Mouse (Mus musculus): ENCODE results near the gene AL732309.1.
A peak's percentile ranks its signal among the peaks of the same experiment; 100 is the strongest.

The AL732309.1 gene

DNA sequence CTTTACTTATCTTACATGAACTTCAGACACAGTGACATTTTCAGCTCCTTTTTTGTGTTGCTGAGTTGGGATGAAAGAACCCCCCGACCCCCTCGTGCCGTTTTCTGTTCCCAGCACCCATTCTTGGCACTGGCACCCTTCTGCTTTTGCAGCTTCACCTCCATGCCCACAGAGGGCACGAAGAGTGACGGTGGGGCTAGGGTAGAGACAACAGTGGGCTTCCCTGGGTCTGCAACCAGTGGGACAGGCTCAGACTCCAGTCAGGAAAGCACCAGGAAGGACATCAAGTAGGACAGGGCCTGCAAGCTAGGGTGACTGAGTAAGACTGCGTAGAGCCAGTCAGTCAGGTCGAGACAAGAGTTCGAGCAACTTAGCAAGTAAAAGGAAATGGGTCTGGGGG is 6.4 kb downstream of the AL732309.1 start:
- DNase-seq (ENCODE audit: low spot score in 2 of 2), result no peak

DNA sequence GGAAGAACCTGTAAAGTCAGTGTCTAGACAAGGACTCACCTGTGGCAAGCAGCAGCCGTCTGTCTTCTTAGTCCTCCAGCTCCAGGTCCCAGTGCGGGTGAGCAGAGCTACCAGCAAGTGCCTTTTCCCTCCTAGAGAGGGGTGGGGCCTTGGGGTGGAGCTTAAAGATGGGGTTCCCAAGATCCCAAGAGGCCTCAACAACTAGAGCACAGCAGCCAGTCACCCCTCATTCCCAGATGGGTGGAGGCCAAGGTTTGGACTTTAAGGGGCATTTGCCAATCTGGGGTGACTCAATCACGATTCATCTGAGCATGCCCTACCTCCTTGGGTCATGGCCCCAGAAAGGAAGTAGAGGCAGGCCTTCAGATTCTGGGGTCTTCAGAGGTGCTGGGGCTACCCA is 6.9 kb downstream of the AL732309.1 start:
- no peak for DNase-seq (ENCODE audit: low spot score in 2 of 2)

DNA sequence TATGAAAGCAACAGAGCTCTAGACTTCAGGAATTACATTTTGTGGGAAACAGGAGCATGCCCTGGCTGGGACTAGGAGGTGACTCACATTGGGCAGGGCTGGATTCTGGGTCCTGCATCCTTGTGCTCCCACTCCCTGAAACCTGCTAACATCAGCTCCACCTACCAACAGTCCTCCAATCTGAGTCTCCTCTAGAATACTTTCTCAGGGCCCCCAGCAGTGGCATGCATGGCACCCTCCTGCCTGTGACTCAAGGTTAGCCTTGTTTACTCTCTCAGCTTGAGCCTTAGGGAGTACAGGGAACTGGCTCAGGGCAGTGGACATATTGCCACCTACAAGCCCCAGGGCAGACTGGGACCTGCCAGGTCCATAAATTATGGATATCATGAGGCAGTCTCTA is 8.6 kb downstream of the AL732309.1 start:
- DNase-seq (ENCODE audit: low spot score in 2 of 2), result no peak

DNA sequence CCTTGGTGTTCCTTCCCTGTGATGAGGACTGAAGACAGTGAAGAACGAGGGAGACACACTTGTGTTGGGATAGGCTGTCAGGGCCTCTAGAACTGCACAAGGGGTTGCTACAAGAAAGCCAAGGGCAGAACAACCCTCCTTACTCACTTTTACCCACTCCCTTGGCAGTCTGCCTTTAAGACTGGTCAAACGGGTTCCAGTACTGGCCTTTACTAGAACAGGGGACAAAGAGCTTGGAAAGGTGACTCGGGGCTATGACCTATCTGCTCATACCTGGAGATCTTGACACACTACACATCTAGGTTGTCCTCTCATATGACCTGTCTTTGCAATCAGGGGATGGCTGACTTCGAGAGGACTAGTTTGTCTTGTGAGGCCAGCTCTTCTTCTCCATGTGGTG is 9.1 kb downstream of the AL732309.1 start:
- DNase-seq (ENCODE audit: low spot score in 2 of 2), result no peak

DNA sequence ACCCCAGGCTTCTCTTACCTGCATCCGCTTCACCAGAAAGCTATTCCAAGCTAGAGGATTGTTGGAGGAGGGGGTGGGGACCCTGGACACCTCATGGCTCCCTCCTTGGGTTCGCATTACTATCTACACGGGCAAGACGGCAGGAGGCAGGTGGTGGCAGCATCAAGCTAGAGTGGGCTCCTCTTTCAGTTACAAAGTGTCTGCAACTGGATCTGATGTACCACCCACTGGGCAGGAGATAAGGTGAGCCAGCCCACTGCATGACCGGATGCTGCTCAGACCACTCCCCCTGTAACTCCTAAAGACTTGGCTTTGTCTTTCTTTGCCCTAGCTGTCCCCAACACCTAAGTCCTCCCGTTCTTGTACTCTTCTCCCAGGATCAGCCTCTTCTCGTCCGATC is 10.0 kb downstream of the AL732309.1 start, which contains the start of gene Rnf224:
Gene Rnf224 (minus strand): TSS at position 174 of the 400 bp plus-strand sequence.
- no peak for DNase-seq (ENCODE audit: low spot score in 2 of 2)

DNA sequence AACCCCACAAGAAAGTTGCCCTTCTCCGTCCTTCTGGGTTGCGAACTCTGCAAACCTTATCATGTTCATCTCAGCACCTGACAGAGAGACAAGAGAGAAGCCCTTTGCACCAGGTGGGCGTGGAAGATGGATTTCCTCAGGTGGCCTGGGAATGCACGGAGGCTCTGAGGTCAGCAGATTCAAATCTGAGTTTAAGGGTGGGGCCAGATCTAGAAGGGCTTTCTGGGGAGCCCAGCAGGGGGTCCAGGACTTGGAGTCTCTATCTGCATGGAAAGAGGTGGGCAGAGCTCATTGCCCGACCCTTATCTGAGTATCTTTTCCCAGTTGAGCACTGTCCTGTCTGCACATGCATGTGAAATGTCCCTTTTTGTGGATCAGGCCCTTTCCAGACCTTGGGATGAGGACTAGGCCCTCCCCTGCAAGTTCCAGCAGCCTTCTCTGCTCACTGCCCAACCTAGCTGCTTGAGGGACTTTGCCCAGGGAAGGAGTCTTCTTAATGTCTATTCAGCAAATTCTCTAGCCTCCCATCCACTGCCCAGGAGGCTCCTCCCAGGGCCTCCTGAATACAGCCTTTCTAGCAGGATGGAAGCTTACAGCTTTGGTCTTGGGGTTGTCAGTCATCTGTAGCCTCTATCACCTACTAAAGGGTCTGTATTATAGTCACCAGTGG is 12.0 kb downstream of the AL732309.1 start:
- no peak for DNase-seq (ENCODE audit: low spot score in 2 of 2)

DNA sequence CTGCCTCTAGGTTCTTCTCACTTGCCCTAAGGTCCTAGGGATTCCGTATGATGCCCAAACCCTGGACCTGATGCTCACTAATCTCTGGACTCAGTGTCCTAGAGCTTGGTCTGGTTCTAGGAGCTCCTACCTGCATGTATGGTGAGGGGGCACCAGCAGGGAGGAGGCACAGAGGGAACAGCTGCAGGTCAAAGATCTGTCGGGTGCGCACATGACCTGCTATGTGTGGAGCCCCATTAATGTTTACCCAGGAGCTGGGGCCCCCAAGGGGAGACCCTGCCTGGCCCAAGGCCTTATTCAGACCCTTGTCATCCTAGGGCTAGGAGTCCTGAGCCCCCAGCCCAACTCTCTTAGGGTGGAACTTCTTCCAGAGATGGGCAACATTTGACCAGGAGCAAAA is 12.6 kb downstream of the AL732309.1 start, which contains the start of gene Slc34a3:
Gene Slc34a3 (minus strand): TSS at position 315 of the 400 bp plus-strand sequence.
- DNase-seq (ENCODE audit: low spot score in 2 of 2), result no peak

DNA sequence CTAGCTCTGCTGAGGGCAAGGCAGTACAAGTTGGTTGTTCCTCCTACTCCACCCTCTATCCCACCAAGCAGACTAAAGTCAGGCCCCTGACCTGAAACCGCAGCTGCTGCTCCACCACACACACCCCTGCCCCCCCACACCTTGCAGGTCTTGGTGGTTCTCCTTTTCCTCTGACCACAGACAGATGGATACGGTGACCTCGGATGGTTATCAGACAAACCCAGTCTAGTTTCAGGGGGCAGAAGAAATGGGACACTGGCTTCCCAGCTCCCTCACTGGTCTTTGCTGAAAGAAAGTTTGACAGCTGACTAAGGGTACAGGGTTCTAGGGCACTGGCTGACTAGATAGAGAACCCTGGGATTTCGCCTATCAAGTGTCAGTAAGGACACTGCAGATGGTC is 13.2 kb downstream of the AL732309.1 start:
- DNase-seq (ENCODE audit: low spot score in 2 of 2), result no peak

DNA sequence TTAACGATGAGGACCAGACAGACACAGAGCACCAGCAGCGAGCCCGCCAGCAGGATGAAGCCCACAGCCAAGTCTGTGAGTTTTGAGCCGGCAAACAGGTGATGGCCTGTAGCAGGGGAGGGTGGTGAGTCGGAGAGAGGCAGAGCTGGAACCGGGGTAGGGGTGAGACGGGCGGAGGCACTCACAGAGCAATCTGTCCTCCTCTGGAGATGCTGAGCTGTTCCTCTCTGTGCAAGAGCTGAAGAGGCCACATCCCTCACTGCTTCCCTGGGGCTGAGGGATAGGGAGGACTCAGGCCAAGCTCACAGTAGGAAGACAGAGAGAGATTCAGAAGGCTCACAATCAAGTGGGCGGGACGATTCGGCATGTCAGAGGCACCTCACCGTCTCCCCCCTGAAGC is 15.6 kb downstream of the AL732309.1 start:
- DNase-seq (ENCODE audit: low spot score in 2 of 2), result no peak

DNA sequence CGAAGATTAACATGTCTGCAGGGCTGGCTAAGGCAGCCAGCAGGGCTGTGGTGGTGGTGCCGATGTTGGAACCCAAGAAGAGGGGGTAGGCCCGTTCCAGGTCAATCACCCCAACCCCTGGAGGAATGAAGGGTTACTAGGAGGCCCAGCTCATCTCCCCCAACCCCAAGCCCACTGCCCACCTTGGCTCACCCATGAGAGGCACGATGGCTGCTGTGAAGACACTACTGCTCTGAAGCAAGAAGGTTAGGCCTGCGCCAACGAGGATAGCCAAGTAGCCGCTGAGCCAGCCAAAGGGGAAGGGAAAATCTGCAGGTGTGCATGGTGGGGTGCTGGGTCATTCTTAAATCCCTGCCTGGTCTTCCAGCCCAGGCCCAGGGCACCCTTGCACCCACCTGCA is 16.1 kb downstream of the AL732309.1 start:
- no peak for DNase-seq (ENCODE audit: low spot score in 2 of 2)

DNA sequence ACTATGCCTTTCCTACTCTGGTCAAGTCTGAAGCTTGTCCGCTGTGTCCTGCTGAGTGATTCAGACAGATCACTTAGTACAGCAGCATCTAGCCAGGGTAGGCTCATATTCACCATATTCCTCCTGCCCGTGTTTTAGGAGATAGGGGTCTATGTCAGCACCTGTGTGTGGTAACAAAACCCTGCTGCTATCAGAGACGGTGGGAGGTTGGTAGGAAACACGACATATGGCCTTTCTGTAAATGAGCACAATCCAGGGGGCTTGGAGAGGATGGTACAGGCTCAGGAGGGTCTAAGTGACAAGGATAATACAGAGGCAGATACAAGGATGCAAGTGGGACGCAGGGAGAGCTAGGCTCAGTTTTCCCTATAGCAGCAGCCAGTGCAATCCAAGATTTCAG is 17.1 kb downstream of the AL732309.1 start:
- no peak for DNase-seq (ENCODE audit: low spot score in 2 of 2)

DNA sequence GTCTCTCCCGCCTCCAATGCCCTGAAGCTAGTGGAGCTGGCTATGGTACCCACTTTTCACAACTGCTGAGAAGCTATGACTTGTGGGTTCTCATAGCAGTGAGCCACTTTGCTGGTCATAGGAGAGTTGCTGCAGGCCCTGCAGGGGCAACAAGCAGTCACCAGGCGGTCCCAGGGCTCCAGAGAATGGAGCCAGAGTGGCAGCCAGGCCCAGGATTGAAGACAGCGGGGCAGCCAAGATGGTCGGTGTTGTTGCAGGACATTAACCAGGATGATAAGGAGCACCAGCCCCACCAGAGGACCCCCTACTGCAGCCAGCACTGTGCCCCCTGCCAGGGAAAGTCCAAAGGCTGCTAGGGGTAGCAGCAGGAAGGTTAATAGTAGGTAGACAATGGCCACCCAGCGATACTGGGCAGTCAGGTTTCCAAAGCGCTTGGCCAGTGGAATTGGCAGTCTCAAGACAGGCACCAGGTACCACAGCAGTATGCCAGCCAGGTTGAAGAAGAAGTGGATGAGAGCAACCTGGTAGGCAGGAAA is 17.6 kb downstream of the AL732309.1 start:
- DNase-seq (ENCODE audit: low spot score in 2 of 2), result no peak

DNA sequence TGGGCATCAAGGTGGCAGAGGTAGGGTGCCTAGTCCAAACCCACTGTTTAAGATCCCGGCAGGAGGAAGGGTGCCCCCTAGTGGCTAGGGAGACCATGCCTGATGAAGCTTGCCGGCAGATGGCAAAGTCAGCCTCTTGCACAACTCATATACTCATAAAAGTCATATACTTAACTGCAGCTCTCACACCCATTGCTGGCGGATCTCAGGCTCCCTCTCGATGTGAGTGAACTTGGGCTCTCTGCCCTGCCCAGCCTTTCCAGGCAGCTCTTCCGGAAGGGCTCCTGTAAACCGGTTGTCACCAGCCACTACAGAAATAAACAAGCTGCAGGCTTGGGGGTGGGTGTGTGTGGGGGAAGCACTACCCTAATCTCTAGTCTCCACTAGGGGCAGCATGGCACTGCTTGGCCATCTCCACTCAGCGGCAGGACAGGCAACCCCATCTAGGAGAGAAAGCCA is 18.2 kb downstream of the AL732309.1 start:
- DNase-seq (ENCODE audit: low spot score in 2 of 2), result peak; percentile 80

DNA sequence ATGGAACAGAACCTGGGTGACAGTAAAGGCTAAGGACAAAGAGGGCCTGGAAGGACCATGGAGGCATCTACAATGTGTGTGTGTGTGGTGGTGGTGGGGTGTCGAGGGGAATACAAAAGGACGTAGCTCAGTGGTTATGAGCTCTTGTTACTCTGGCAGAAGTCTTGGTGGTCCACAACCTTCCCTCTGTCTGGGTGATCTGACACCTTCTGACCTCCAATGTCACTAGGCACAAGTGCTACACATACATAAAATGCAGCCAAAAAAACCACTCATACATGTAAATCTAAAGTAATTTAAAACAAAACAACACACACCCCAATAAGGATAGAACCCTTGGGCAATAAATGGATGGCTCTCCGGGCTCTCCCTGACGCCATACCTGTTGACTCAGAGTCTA is 19.3 kb downstream of the AL732309.1 start:
- DNase-seq (ENCODE audit: low spot score in 2 of 2), result no peak

DNA sequence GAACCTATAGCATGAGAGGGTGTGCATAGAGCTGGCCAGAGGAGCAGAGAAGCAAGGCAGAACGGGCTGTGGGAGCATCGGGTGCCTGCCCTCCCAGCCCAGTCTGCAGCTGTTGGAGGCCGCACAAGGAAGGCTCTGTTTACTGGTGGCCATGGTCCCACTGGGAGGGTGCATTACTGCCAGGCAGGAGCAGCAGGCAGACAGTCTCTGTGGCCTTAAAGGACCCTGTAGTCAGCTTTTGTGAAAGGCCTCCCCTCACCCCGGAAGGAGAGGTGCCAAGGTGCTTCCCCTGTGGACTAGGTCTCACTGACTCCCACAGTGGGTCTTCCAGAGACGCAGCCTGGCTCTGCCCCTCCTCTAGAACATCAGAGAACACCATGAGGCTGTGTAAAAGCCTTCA is 19.8 kb downstream of the AL732309.1 start:
- DNase-seq (ENCODE audit: low spot score in 2 of 2), result peak; percentile 41 to 65

DNA sequence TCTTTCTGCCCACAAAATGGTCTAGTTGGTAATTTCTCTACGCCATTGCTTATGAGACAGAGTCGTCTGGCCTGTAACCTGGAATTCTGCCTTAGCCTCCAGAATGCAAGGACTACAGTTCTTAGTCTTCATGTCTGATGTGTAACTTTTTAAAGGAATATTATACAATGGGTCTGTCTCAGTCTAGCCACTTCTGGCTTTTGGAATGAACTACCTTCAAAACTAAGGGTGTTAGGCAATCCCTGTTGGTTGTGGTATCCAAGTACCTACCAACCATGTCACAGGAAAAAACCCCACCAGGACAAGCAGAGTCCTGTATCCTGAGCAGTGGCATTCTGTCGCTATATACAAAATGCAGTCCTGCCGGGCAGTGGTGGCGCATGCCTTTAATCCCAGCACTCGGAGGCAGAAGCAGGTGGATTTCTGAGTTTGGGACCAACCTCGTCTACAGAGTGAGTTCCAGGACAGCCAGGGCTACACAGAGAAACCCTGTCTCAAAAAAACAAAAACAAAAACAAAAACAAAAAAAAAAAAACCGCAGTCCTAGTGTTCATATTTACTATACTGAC is 20.8 kb downstream of the AL732309.1 start:
- no peak for DNase-seq (ENCODE audit: low spot score in 2 of 2)

DNA sequence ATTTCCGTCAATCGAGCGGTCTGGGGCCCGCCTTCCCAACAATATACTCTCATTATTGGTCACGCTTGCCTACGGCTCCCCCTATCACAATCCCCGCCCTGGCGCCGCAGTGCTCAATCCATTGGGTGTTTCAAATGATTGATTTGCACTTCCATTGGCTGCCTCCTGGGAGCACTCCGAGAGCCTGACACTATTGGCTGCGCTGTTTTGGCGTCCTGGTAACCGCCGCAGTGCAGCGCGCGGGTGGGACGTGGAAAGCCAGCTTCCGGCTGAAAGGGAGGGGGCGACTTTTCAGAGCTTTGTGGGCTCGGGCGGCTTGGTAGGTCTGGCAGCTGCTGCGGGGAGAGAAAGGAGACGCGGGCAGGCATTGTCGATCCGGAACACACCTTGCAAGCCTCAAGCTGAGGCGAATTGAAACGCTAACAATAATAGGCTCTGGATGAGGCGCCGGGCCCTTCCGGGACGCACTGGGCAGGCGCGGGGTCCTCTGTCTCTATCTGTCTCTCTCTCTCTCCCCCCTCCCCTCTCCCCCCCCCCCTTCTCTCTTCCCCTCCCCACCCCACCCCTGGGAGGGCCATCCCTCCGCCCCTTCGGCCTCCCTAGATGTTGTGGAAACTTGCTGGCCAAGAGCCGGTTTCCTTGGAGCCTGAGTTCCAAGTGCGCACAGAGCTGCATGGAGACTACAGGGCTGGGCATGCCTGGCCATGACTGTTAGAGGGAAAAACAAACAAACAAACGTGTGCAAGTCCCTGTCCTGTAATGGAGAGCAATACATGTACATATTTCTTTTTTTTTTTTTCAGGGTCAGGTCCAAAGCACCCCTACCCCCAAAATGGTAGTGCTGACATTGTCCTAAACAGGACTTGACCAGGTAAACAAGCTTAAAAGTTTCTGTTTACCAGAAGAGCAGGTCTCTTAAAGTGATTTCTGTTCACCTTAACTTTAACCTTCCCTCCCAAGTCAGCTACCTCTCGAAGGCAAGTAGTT is 21.6 kb downstream of the AL732309.1 start:
- DNase-seq (ENCODE audit: low spot score in 2 of 2), result peak; percentile 99 to 100

DNA sequence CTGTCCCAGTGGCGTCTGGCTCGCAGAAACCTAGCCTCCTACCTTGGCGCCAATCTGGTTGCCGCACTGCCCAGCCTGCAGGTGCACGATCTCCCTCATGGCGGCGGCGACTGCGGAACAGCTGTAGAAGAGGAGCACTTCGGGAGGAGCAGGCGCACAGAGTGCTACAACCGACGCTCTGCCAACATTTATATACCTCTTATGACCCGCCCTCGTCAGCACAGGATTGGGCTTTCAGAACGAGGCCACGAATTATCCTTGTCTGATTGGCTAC is 22.2 kb downstream of the AL732309.1 start, which contains the start of gene Tubb4b:
Gene Tubb4b (minus strand): TSS at position 211 of the 274 bp plus-strand sequence.
- DNase-seq (ENCODE audit: low spot score in 2 of 2), result no peak

DNA sequence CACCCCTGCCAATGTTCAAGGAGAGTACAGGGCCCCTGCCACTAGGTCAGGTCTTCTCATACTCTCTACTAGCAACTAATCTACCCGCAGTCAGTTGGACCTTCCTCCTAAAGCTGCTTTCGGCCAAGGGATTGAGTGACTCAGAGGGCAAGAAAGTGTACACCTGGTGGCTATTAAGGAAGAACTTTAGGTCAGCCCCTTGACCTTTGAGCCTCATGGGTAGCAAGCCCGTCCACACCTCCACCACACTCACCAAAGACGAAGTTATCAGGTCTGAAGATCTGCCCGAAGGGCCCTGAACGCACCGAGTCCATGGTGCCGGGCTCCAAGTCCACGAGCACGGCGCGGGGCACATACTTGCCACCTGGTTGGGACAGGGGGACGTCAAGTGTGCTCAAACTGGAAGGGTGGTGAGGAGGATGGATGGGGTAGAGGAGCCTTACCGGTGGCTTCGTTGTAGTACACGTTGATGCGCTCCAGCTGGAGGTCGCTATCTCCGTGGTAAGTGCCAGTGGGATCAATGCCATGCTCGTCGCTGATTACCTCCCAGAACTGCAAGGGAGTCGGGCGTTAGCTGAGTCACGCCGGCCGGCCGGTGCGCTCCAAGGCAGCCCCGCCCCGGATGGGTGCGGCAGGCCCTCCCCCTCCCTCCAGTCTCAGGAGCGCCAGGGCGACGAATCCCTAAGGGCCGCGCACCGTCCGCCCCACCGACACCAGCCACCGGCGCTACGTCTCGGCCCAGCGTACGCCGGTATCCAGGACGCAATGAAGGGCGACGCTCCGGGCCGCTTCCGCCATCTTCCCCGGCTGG is 22.8 kb downstream of the AL732309.1 start:
- peak in 1 of 2 experiments; percentile 58 for DNase-seq (ENCODE audit: low spot score in 2 of 2)

DNA sequence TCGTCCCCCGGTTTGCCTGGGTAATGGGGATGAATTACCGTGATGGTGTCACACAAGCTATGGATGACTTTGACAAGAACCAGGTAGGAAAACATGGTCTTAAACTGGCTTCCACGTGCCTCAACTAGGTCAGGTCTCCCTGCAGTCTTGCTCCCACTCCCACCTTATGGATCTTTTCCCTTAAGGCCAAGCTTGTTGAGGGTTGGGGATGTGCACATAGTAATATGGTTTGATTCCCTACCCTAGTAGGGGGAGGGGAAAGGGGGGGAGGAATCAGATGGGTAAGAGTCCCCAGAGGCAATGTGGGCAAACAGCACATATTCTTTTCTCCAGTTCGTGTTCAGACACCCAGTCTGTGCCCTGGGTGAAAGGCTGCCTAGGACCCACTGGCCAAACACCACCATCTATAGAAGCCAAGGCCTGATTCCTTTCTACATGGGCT is 25.3 kb downstream of the AL732309.1 start:
- DNase-seq (ENCODE audit: low spot score in 2 of 2), result no peak

DNA sequence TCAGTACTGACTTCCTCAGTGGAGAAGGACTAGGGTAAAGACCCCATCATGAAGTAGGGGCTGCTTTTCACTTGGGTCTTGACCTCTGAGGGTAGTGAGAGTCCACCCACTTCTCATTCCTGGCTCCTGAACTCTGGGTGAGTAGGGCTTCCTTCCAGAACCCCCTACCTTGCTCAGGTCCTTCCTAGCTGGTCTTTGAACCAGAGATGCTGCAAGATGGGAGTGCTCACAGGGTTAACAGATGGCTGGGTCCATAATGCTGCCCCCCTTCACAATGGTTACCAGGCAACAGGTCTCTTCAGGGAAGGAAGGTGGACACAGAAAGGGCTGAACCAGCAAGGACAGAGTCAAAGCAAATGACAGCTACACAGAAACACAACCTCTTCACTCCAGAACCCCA is 28.2 kb downstream of the AL732309.1 start, which contains the start of gene Fam166a:
Gene Fam166a (plus strand): TSS at position 301 of the 400 bp plus-strand sequence.
- no peak for DNase-seq (ENCODE audit: low spot score in 2 of 2)
